Mouse (Mus musculus): ENCODE data around the gene Pds5a.

Pds5a gene

GRCm38 (mm10) chr5:65557109-65557508 is 141.0 kb downstream of the Pds5a start:
- DNase-seq: no peak
